Mouse (Mus musculus) liver, embryonic 14.5 days (tissue): Measurements from ENCODE around the gene Tmem102. TPM values are rescaled to one million over a fixed set of nuclear protein-coding genes. Genes with fewer than 3 reads are reported as not detected.

Experiments
- ATAC-seq: fragments of 200-750 bp; cut with Nextera tagmentation; 2 replicates; pipeline ENCODE4 v1.8.0; 2017; ENCODE audit warnings: moderate number of reproducible peaks, mild to moderate bottlenecking, moderate library complexity; ENCODE audit not compliant: insufficient read depth
- DNase-seq, 3 experiments: peaks; one replicate each; pipeline ENCODE4 v3.0.0-alpha.2; 2012 to 2013; ENCODE audit warnings: low read depth in 3 of 3, low spot score in 3 of 3
- H3K27ac ChIP-seq: fragments of 300-500 bp; sonication (generic); 2 replicates; pipeline ENCODE4 v1.5.1; 2014; ENCODE audit warnings: moderate library complexity, mild to moderate bottlenecking, control low read depth, inconsistent platforms
- H3K27me3 ChIP-seq: fragments of 300-500 bp; sonication (generic); 2 replicates; pipeline ENCODE4 v1.6.1; 2014; ENCODE audit warnings: mild to moderate bottlenecking, low read length, moderate library complexity; ENCODE audit not compliant: control insufficient read depth, insufficient read depth
- H3K36me3 ChIP-seq: fragments of 300-500 bp; sonication (generic); replicated peaks from 2 replicates; pipeline ENCODE4 v1.6.1; 2014; ENCODE audit warnings: low read depth; ENCODE audit not compliant: control insufficient read depth, insufficient read depth
- H3K4me1 ChIP-seq, 2 experiments: fragments of 200-500 bp in 1 of 2; fragments of 300-500 bp in 1 of 2; sonication (generic) in 1 of 2; replicated peaks; 2 replicates each; pipeline ENCODE4 v1.6.1; 2012 to 2014; ENCODE audit warnings: antibody characterized with exemption in 1 of 2, inconsistent platforms in 1 of 2, low read length in 1 of 2; ENCODE audit not compliant: control insufficient read depth in 2 of 2, insufficient read depth in 2 of 2
- H3K4me2 ChIP-seq: fragments of 300-500 bp; sonication (generic); 2 replicates; pipeline ENCODE4 v1.6.1; 2014; ENCODE audit warnings: low read depth, mild to moderate bottlenecking, control low read depth, moderate library complexity
- H3K4me3 ChIP-seq, 2 experiments: fragments of 200-500 bp in 1 of 2; fragments of 300-500 bp in 1 of 2; sonication (generic) in 1 of 2; 2 replicates each; pipeline ENCODE4 v1.5.1; 2012 to 2014; ENCODE audit warnings: low read depth in 2 of 2, low read length in 2 of 2, mild to moderate bottlenecking in 2 of 2, control low read depth in 1 of 2, inconsistent platforms in 1 of 2, moderate library complexity in 1 of 2; ENCODE audit not compliant: insufficient read depth in 1 of 2
- H3K9ac ChIP-seq: fragments of 300-500 bp; sonication (generic); replicated peaks from 2 replicates; pipeline ENCODE4 v1.6.1; 2014; ENCODE audit warnings: mild to moderate bottlenecking, control low read depth, moderate library complexity
- H3K9me3 ChIP-seq: fragments of 300-500 bp; sonication (generic); 2 replicates; pipeline ENCODE4 v1.6.1; 2016; ENCODE audit warnings: low read length, mixed read lengths; ENCODE audit not compliant: control insufficient read depth
- CTCF ChIP-seq: IDR thresholded peaks from 2 replicates; pipeline ENCODE4 v1.5.1; 2016; ENCODE audit warnings: antibody characterized with exemption, low read depth, control low read depth
- EP300 ChIP-seq: IDR thresholded peaks from 2 replicates; pipeline ENCODE4 v1.6.1; 2016; ENCODE audit warnings: antibody characterized with exemption, low read depth
- WGBS: fragments of 180-500 bp; shearing (Covaris S2); extraction: QIAGEN DNeasy Blood & Tissue Kit; methylation state at CpG from one replicate; pipeline ENCODE4 v1.1.7; 2014; ENCODE audit not compliant: insufficient replicate concordance; 5-methylcytosine and 5-hydroxymethylcytosine counted together
- polyA plus RNA-seq, 2 experiments: library from polyadenylated mRNA; depleted of rRNA in 1 of 2; stranded (reverse) in 1 of 2; unstranded in 1 of 2; fragments of >200 nt; fragmentation: Nextera tagmentation in 1 of 2; extraction: Ambion mirVana in 1 of 2; gene quantifications; 2 replicates each; pipeline versions ENCODE4 v1.2.1 to v1.2.3; 2012 to 2014

The Tmem102 gene
- polyA plus RNA-seq, 2 experiments = 0.25 to 0.57 TPM

GRCm38 (mm10) chr11:69765221-69766125 lies 40.0 kb downstream of the Tmem102 start, which contains the start of gene Zbtb4:
Gene Zbtb4, plus strand, starts transcription at chr11:69765912.
- TF ChIP-seq EP300 = no peak
- no peak for TF ChIP-seq CTCF
- no peaks in the 10 kb centered on the region for H3K36me3 ChIP-seq
- H3K9me3 ChIP-seq = no peaks in the 10 kb centered on the region
- peak within 1 kb of the TSS; percentile 78 for H3K9ac ChIP-seq
- 21% methylated on average over 49 of the region's 55 CpGs for WGBS
- peak within 1 kb of the TSS; percentile 68 to 75 for H3K4me3 ChIP-seq
- peak within 1 kb of the TSS; percentile 94 for H3K4me2 ChIP-seq
- DNase-seq = no peak
- peak within 1 kb of the TSS; percentile 29 for H3K27ac ChIP-seq
- no peaks in the 10 kb centered on the region for H3K27me3 ChIP-seq
- peak; percentile 50 for ATAC-seq
- H3K4me1 ChIP-seq = peaks cover 3 to 13% of the 10 kb centered on the region in 2 experiments

GRCm38 (mm10) chr11:69763551-69763950 lies 41.9 kb downstream of the Tmem102 start:
- Histone ChIP-seq H3K27me3 (no peaks in the 10 kb centered on the region), H3K4me3 (no peak overlapping the region), H3K27ac (no peak overlapping the region), H3K9me3 (no peaks in the 10 kb centered on the region), H3K4me2 (no peak overlapping the region), H3K36me3 (no peaks in the 10 kb centered on the region), H3K4me1 (peaks cover 13 to 25% of the 10 kb centered on the region in 2 experiments), H3K9ac (no peak overlapping the region)
- WGBS = 62% methylated on average over 7 of the region's 7 CpGs
- DNase-seq (no peak), ATAC-seq (no peak)
- TF ChIP-seq EP300 (no peak), CTCF (peak; percentile 67)

DNA sequence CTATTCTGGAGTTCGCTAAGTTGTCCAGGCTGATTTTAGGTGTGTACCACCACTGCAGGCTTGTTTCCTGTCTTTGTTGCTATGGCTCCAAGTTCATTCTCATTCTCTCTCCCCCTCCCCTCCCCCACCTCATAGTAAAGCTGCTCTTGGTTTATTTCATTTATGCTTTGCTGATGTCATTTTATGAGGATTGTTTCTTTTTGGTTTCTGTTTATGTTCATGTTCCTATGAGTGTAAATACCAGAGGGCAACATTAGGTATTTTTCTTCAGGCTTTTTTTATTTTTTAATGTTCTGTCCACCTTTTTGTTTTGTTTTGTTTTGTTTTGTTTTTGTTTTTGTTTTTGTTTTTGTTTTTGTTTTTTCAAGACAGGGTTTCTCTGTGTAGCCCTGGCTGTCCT lies 43.6 kb downstream of the Tmem102 start, which contains the start of gene Slc35g3:
Gene Slc35g3 (minus strand): TSS at position 101 of the 400 bp plus-strand sequence.
- DNase-seq (no peak), ATAC-seq (no peak)
- no peak within 1 kb of the TSS for H3K9ac ChIP-seq
- H3K4me2 ChIP-seq = no peak within 1 kb of the TSS
- H3K36me3 ChIP-seq = no peaks in the 10 kb centered on the region
- peaks cover 17 to 21% of the 10 kb centered on the region in 2 experiments for H3K4me1 ChIP-seq
- no peak within 1 kb of the TSS for H3K27ac ChIP-seq
- H3K27me3 ChIP-seq = no peaks in the 10 kb centered on the region
- no peak within 1 kb of the TSS for H3K4me3 ChIP-seq
- no peaks in the 10 kb centered on the region for H3K9me3 ChIP-seq
- no peak for TF ChIP-seq CTCF
- TF ChIP-seq EP300 = no peak
- WGBS = 39% methylated on average over 1 of the region's 1 CpGs

GRCm38 (mm10) chr11:69760901-69761200 lies 44.6 kb downstream of the Tmem102 start:
- Histone ChIP-seq H3K4me1 (peaks cover 19 to 22% of the 10 kb centered on the region in 2 experiments), H3K36me3 (0 out of 2 replicates have a peak, but pooled peaks cover 5% of the 10 kb centered on the region), H3K4me3 (no peak overlapping the region), H3K9ac (no peak overlapping the region), H3K9me3 (no peaks in the 10 kb centered on the region), H3K4me2 (no peak overlapping the region), H3K27me3 (no peaks in the 10 kb centered on the region), H3K27ac (no peak overlapping the region)
- WGBS = 82% methylated on average over 7 of the region's 7 CpGs
- ATAC-seq (no peak), DNase-seq (no peak)
- no peak for TF ChIP-seq CTCF
- no peak for TF ChIP-seq EP300
